Mouse (Mus musculus) erythroblast, embryonic 14.5 days (primary cell): Measurements from ENCODE around the gene Pkp2.

Experiments used
- GATA1 ChIP-seq: IDR thresholded peaks from 2 replicates; pipeline ENCODE4 v1.6.1; 2012; ENCODE audit warnings: low read length, inconsistent platforms, mixed read lengths
- TAL1 ChIP-seq: IDR thresholded peaks from 3 replicates; pipeline ENCODE4 v1.6.1; 2012; ENCODE audit warnings: low read length, inconsistent platforms, mixed read lengths

GRCm38 (mm10) chr16:16303138-16303827 lies 90.2 kb downstream of the Pkp2 start:
- TF ChIP-seq TAL1 (no peak), GATA1 (no peak)
